Mouse (Mus musculus) monocyte, adult 5-6 weeks (primary cell): ENCODE measurements around the gene Lgals8. TPM values are rescaled to one million over a fixed set of nuclear protein-coding genes. Genes with fewer than 3 reads are reported as not detected.

Experiments
- total RNA-seq: library from RNA; stranded (forward); fragments of 200-1000, 200-491, 200-594 nt; gene quantifications from 3 replicates; pipeline ENCODE4 v1.2.3, GENCODE M21; 2017

The Lgals8 gene
- total RNA-seq, 1 experiment from 2014 or later = 80.7 TPM

Other genes starting within 250 kb of the Lgals8 start
- gene Mtr, start 206.8 kb downstream of the Lgals8 start, total RNA-seq = 16.8 to 29.9 TPM (median 18.6 TPM) in 3 replicates
- gene Actn2, start 124.2 kb downstream of the Lgals8 start, total RNA-seq = 0.19 TPM in 1 of 3 replicates, not detected in the others
- gene Heatr1, start 69.9 kb downstream of the Lgals8 start, total RNA-seq = 42.5 to 69.4 TPM (median 42.8 TPM) in 3 replicates
- gene Edaradd, start 55.5 kb upstream of the Lgals8 start, total RNA-seq = 0.43 to 1.3 TPM (median 1.1 TPM) in 3 replicates
- 24.5 to 27.2 TPM (median 25.1 TPM) in 3 replicates for gene Ero1lb, start 100.9 kb upstream of the Lgals8 start, total RNA-seq